Mouse (Mus musculus) liver, embryonic 14.5 days (tissue): Measurements from ENCODE around the gene Cd207.

Experiments
- CTCF ChIP-seq: IDR thresholded peaks from 2 replicates; pipeline ENCODE4 v1.5.1; 2016; ENCODE audit warnings: antibody characterized with exemption, low read depth, control low read depth
- EP300 ChIP-seq: IDR thresholded peaks from 2 replicates; pipeline ENCODE4 v1.6.1; 2016; ENCODE audit warnings: antibody characterized with exemption, low read depth

DNA sequence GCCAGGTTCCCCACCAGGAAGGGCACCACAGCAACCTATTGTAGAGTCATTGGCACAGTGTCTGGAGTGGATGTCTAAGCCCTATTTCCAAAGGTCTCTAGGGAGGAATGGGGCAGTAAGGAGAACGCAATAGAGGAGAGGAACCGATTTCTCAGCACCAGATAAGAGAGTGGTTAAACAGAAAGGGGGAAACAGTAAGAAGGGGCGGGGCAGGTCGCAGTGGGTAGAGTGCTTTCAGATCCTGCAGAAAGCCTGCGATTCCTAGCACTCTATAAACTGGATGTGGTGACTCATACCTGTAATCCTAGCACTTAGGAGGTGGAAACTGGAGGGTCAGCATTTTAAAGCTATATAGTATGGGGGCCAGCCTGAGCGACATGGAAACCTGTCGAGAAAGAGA lies 19.0 kb upstream of the Cd207 start:
- no peak for TF ChIP-seq EP300
- no peak for TF ChIP-seq CTCF
